Mouse (Mus musculus): ENCODE data around the gene Kctd21. TPM values are rescaled to one million over a fixed set of nuclear protein-coding genes. Genes with fewer than 3 reads are reported as not detected.

The Kctd21 gene
- polyA plus RNA-seq, 1 experiment from 2014 or later, result 6.7 TPM

- Histone ChIP-seq H3K27ac (ENCODE audit: low read length) (no peak overlapping the region), H3K9ac (ENCODE audit: low read depth, low read length) (peak overlapping the region; percentile 30; the same call in 1 of the 2 replicates), H3K4me3 (ENCODE audit: low read depth, low read length) (no peak overlapping the region), H3K27me3 (ENCODE audit: control insufficient read depth, insufficient read depth, low read depth, low read length) (peaks cover 21% of the 10 kb centered on the region), H3K4me2 (ENCODE audit: low read length) (0 out of 2 replicates have a peak overlapping the region, but pooled peaks have one; percentile 2), H3K9me3 (replicated peaks; ENCODE audit: control insufficient read depth, low read length, poor library complexity, severe bottlenecking) (no peaks in the 10 kb centered on the region), H3K4me1 (ENCODE audit: control insufficient read depth, insufficient read depth, low read length) (peaks cover 28% of the 10 kb centered on the region), H3K36me3 (ENCODE audit: control insufficient read depth, insufficient read depth, low read length) (no peaks in the 10 kb centered on the region)
- ATAC-seq, result no peak
- WGBS, result 61% methylated on average over 13 of the region's 13 CpGs
Measured at GRCm38 (mm10) chr7:97328891-97329588, 3.1 kb upstream of the Kctd21 start.

- peaks cover 28% of the 10 kb centered on the region for H3K4me1 ChIP-seq (ENCODE audit: control insufficient read depth, insufficient read depth, low read length)
- H3K27ac ChIP-seq (ENCODE audit: low read length), result no peak overlapping the region
- H3K27me3 ChIP-seq (ENCODE audit: control insufficient read depth, insufficient read depth, low read depth, low read length), result peaks cover 21% of the 10 kb centered on the region
- no peak overlapping the region for H3K4me3 ChIP-seq (ENCODE audit: low read depth, low read length)
- no peaks in the 10 kb centered on the region for H3K9me3 ChIP-seq (replicated peaks; ENCODE audit: control insufficient read depth, low read length, poor library complexity, severe bottlenecking)
- ATAC-seq, result no peak
- H3K4me2 ChIP-seq (ENCODE audit: low read length), result no peak overlapping the region
- 91% methylated on average over 3 of the region's 3 CpGs for WGBS
- peak overlapping the region; percentile 30; the same call in 1 of the 2 replicates for H3K9ac ChIP-seq (ENCODE audit: low read depth, low read length)
- no peaks in the 10 kb centered on the region for H3K36me3 ChIP-seq (ENCODE audit: control insufficient read depth, insufficient read depth, low read length)
Measured at GRCm38 (mm10) chr7:97329676-97330075, 2.5 kb upstream of the Kctd21 start.

- ATAC-seq, result peak; percentile 0
- peak overlapping the region; percentile 86 for H3K4me2 ChIP-seq (ENCODE audit: low read length)
- WGBS, result 64% methylated on average over 11 of the region's 11 CpGs
- H3K27ac ChIP-seq (ENCODE audit: low read length), result no peak overlapping the region
- no peaks in the 10 kb centered on the region for H3K9me3 ChIP-seq (replicated peaks; ENCODE audit: control insufficient read depth, low read length, poor library complexity, severe bottlenecking)
- H3K4me3 ChIP-seq (ENCODE audit: low read depth, low read length), result peak overlapping the region; percentile 82
- peak overlapping the region; percentile 85 for H3K9ac ChIP-seq (ENCODE audit: low read depth, low read length)
- peaks cover 12% of the 10 kb centered on the region for H3K27me3 ChIP-seq (ENCODE audit: control insufficient read depth, insufficient read depth, low read depth, low read length)
- peaks cover 28% of the 10 kb centered on the region for H3K4me1 ChIP-seq (ENCODE audit: control insufficient read depth, insufficient read depth, low read length)
- H3K36me3 ChIP-seq (ENCODE audit: control insufficient read depth, insufficient read depth, low read length), result no peaks in the 10 kb centered on the region
Measured at GRCm38 (mm10) chr7:97330931-97331645, 1.0 kb upstream of the Kctd21 start.

GRCm38 (mm10) chr7:97332667-97333041, 527 bp downstream of the Kctd21 start:
- peak overlapping the region; percentile 74 for H3K27ac ChIP-seq (ENCODE audit: low read length)
- H3K4me2 ChIP-seq (ENCODE audit: low read length), result peak overlapping the region; percentile 64
- no peaks in the 10 kb centered on the region; the same call in 1 of the 2 replicates for H3K27me3 ChIP-seq (ENCODE audit: control insufficient read depth, insufficient read depth, low read depth, low read length)
- H3K9ac ChIP-seq (ENCODE audit: low read depth, low read length), result peak overlapping the region; percentile 73
- peak overlapping the region; percentile 82 for H3K4me3 ChIP-seq (ENCODE audit: low read depth, low read length)
- no peak for ATAC-seq
- WGBS, result 2% methylated on average over 9 of the region's 9 CpGs
- H3K4me1 ChIP-seq (ENCODE audit: control insufficient read depth, insufficient read depth, low read length), result peaks cover 28% of the 10 kb centered on the region
- no peaks in the 10 kb centered on the region for H3K9me3 ChIP-seq (replicated peaks; ENCODE audit: control insufficient read depth, low read length, poor library complexity, severe bottlenecking)
- no peaks in the 10 kb centered on the region for H3K36me3 ChIP-seq (ENCODE audit: control insufficient read depth, insufficient read depth, low read length)

- WGBS, result 77% methylated on average over 6 of the region's 6 CpGs
- H3K9ac ChIP-seq (ENCODE audit: low read depth, low read length), result peak overlapping the region; percentile 73
- H3K4me2 ChIP-seq (ENCODE audit: low read length), result peak overlapping the region; percentile 64
Measured at GRCm38 (mm10) chr7:97333113-97333898, 1.2 kb downstream of the Kctd21 start.

GRCm38 (mm10) chr7:97334406-97334805, 2.3 kb downstream of the Kctd21 start:
- no peak overlapping the region for H3K4me2 ChIP-seq (ENCODE audit: low read length)

More at GRCm38 (mm10) chr7:97333113-97333898, 1.2 kb downstream of the Kctd21 start:
- H3K4me3 ChIP-seq (ENCODE audit: low read depth, low read length), result peak overlapping the region; percentile 82
- H3K4me1 ChIP-seq (ENCODE audit: control insufficient read depth, insufficient read depth, low read length), result peaks cover 28% of the 10 kb centered on the region
- H3K27ac ChIP-seq (ENCODE audit: low read length), result no peak overlapping the region; the same call in 1 of the 2 replicates
- no peaks in the 10 kb centered on the region for H3K27me3 ChIP-seq (ENCODE audit: control insufficient read depth, insufficient read depth, low read depth, low read length)
- no peaks in the 10 kb centered on the region for H3K36me3 ChIP-seq (ENCODE audit: control insufficient read depth, insufficient read depth, low read length)
- ATAC-seq, result no peak
- no peaks in the 10 kb centered on the region for H3K9me3 ChIP-seq (replicated peaks; ENCODE audit: control insufficient read depth, low read length, poor library complexity, severe bottlenecking)

GRCm38 (mm10) chr7:97336678-97337077, 4.6 kb downstream of the Kctd21 start:
- H3K4me2 ChIP-seq (ENCODE audit: low read length), result no peak overlapping the region
- ATAC-seq, result no peak
- H3K27me3 ChIP-seq (ENCODE audit: control insufficient read depth, insufficient read depth, low read depth, low read length), result no peaks in the 10 kb centered on the region
- peaks cover 8% of the 10 kb centered on the region for H3K4me1 ChIP-seq (ENCODE audit: control insufficient read depth, insufficient read depth, low read length)
- no peaks in the 10 kb centered on the region for H3K36me3 ChIP-seq (ENCODE audit: control insufficient read depth, insufficient read depth, low read length)
- H3K9me3 ChIP-seq (replicated peaks; ENCODE audit: control insufficient read depth, low read length, poor library complexity, severe bottlenecking), result no peaks in the 10 kb centered on the region
- H3K9ac ChIP-seq (ENCODE audit: low read depth, low read length), result no peak overlapping the region
- 81% methylated on average over 1 of the region's 1 CpGs for WGBS
- no peak overlapping the region for H3K27ac ChIP-seq (ENCODE audit: low read length)
- H3K4me3 ChIP-seq (ENCODE audit: low read depth, low read length), result no peak overlapping the region

More at GRCm38 (mm10) chr7:97334406-97334805, 2.3 kb downstream of the Kctd21 start:
- Histone ChIP-seq H3K9ac (ENCODE audit: low read depth, low read length) (no peak overlapping the region), H3K9me3 (replicated peaks; ENCODE audit: control insufficient read depth, low read length, poor library complexity, severe bottlenecking) (no peaks in the 10 kb centered on the region), H3K4me3 (ENCODE audit: low read depth, low read length) (no peak overlapping the region), H3K27me3 (ENCODE audit: control insufficient read depth, insufficient read depth, low read depth, low read length) (no peaks in the 10 kb centered on the region), H3K4me1 (ENCODE audit: control insufficient read depth, insufficient read depth, low read length) (peaks cover 23% of the 10 kb centered on the region), H3K36me3 (ENCODE audit: control insufficient read depth, insufficient read depth, low read length) (no peaks in the 10 kb centered on the region), H3K27ac (ENCODE audit: low read length) (no peak overlapping the region)
- ATAC-seq, result no peak
- 89% methylated on average over 2 of the region's 2 CpGs for WGBS

- H3K27ac ChIP-seq (ENCODE audit: low read length), result no peak overlapping the region
- H3K4me2 ChIP-seq (ENCODE audit: low read length), result no peak overlapping the region
- no peaks in the 10 kb centered on the region for H3K36me3 ChIP-seq (ENCODE audit: control insufficient read depth, insufficient read depth, low read length)
- WGBS, result 87% methylated on average over 4 of the region's 4 CpGs
- no peak overlapping the region for H3K4me3 ChIP-seq (ENCODE audit: low read depth, low read length)
- no peak overlapping the region for H3K9ac ChIP-seq (ENCODE audit: low read depth, low read length)
- no peaks in the 10 kb centered on the region; the same call in 1 of the 2 replicates for H3K4me1 ChIP-seq (ENCODE audit: control insufficient read depth, insufficient read depth, low read length)
- H3K9me3 ChIP-seq (replicated peaks; ENCODE audit: control insufficient read depth, low read length, poor library complexity, severe bottlenecking), result no peaks in the 10 kb centered on the region
- no peak for ATAC-seq
- no peaks in the 10 kb centered on the region for H3K27me3 ChIP-seq (ENCODE audit: control insufficient read depth, insufficient read depth, low read depth, low read length)
Measured at GRCm38 (mm10) chr7:97338593-97338992, 6.5 kb downstream of the Kctd21 start.
